Mouse (Mus musculus): ENCODE measurements at regions not wholly inside any gene's neighbourhood (a gene's known extent, or its start where the extent isn't known, plus 50 kb on each side); places are given as distances from the start of the nearest gene placed in this dataset.

- intact Hi-C loops (cut with DNase I), result loop anchor here (5.0 kb wide), 1 partner anchor 179 kb away; no protein-coding TSS in a partner anchor
- no peak for DNase-seq (ENCODE audit: low spot score in 2 of 2)
Observed at GRCm38 (mm10) chr2:101473116-101473485, 151.4 kb upstream of the Rag2 start.

GRCm38 (mm10) chr2:101476862-101477261 is 147.7 kb upstream of the Rag2 start:
- intact Hi-C loops (cut with DNase I), result no loop called here
- no peak for DNase-seq (ENCODE audit: low spot score in 2 of 2)

GRCm38 (mm10) chr2:101490207-101490606 is 134.3 kb upstream of the Rag2 start:
- intact Hi-C loops (cut with DNase I), result no loop called here

GRCm38 (mm10) chr2:101491762-101492161 is 132.8 kb upstream of the Rag2 start:
- intact Hi-C loops (cut with DNase I), result no loop called here
- no peak for DNase-seq (ENCODE audit: low spot score in 2 of 2)

More at GRCm38 (mm10) chr2:101490207-101490606, 134.3 kb upstream of the Rag2 start:
- DNase-seq (ENCODE audit: low spot score in 2 of 2), result no peak

- DNase-seq (ENCODE audit: low spot score in 2 of 2), result no peak
- intact Hi-C loops (cut with DNase I), result no loop called here
Observed at GRCm38 (mm10) chr2:101508116-101508515, 116.4 kb upstream of the Rag2 start.

All from left cerebral cortex, postnatal 36 days (tissue).